Mouse (Mus musculus) thymus, postnatal 25 days (tissue): ENCODE measurements around the gene Lrp6.

ENCODE experiments used
- DNase-seq: peaks from one replicate; pipeline ENCODE4 v3.0.0; 2022

The Lrp6 gene

GRCm38 (mm10) chr6:134431583-134431982 lies 135.2 kb downstream of the Lrp6 start:
- DNase-seq: no peak

- no peak for DNase-seq
Observed at GRCm38 (mm10) chr6:134430161-134430799, 136.5 kb downstream of the Lrp6 start.

DNA sequence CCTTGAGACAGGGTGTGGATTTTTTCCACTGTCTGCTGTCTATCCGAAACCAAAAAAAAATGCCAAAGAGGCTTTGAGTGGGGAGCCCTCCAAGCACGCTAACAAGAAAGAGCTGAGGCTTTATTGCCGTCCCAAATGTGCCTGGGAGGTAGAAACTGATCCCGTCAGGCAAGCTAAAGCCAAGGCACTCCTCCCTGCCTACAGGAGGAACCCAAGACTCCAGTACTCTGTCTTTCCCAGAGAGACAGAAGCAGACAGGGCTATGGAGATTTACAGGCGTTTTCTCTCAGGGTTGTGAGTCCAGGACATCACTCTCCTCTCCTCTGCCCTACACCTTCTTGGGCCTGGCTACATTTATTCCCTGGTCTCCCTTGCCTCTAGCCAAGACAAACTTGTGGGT lies 138.3 kb downstream of the Lrp6 start:
- DNase-seq: no peak

DNA sequence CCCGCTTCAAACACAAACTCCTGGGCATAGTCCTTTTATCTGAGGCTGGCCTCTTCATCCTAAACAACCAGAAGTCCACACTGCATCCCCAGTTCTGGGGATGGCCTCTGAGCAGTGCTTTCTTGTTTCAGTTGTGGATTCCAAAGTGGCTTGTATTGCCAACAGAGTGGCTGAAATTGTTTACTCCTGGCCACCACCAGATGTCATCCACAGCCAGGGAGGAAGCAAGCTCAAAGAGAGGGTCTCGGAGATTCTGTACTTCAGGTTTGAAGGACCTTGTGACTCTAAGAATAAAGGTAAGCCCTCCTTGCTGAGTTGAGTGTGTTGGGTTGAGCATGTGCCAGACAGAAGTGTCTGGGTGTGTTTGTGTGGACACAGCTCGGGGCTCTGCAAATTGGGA lies 139.6 kb downstream of the Lrp6 start:
- DNase-seq: no peak

DNA sequence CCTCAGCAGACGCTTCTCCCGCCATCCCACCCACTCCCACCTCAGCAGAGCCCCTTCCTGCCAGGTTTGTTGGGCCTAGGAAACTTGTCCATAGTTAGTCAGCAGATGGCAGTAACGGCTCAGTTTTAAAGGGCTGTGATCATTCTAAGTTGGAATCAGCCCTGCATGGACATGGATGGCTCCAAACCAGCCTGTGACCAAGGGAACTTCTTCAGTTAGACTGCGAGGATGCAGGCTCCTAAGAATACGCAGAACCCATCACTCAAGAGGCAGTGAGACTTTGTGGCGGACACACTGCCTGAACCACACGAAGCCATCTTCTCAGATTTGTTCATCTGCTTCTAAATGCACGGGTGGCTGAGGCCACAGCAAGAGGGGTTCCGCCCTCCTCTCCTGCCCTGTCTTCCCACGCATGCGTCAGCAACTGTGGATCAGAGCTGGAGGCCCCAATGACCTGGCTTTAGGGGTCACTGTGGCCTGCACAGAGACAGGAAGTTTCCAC lies 141.5 kb downstream of the Lrp6 start:
- DNase-seq: peak; percentile 44

GRCm38 (mm10) chr6:134421921-134422320 lies 144.8 kb downstream of the Lrp6 start:
- DNase-seq: no peak

GRCm38 (mm10) chr6:134420375-134420774 lies 146.4 kb downstream of the Lrp6 start:
- DNase-seq: no peak

GRCm38 (mm10) chr6:134417886-134418285 lies 148.9 kb downstream of the Lrp6 start:
- no peak for DNase-seq

DNA sequence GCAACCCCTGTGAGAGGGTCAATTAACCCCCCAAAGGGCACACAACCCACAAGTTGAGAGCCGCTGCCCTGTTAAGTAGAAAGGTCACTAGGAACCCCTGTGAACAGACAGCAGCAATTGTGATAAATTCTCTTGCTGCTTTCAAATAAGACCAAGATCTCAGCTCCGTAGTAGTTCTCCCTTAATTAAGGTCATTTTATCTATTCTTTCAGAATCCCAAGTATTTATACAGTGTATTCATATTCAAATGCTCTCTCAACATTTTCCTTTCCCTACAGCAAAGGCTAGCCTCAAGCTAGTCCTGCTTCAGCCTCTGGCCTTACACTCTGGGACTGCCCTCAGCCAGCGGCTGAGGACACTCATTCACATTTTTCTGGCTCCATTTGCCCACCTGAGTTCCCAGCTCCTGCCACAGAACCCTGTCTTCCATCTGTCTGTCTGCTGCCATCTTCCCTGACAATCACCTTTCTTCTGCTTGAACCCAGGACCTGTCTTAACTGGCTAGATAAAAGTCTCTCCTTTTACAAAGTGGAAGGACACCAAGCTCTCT lies 150.1 kb downstream of the Lrp6 start:
- no peak for DNase-seq

DNA sequence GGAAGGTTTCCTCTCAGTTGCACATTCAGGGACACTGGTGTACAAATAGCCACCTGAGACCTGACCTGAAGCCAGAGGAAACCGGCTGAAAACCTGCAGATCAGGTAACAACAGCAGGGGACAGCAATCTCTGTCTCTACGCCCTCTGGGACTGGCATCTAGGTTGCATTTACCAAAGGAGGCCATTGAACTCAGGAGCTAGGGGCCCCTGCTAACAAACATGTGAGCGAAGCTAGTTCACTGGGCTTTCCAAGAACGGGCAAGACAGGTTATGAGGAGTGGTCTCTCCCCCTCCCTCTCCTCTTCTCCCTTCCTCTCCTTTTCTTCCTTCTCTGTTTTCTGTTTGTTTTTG lies 152.3 kb downstream of the Lrp6 start:
- DNase-seq: no peak

- DNase-seq: peak; percentile 60
Observed at GRCm38 (mm10) chr6:134413706-134414531, 152.8 kb downstream of the Lrp6 start.

GRCm38 (mm10) chr6:134407226-134407625 lies 159.5 kb downstream of the Lrp6 start:
- DNase-seq: no peak

DNA sequence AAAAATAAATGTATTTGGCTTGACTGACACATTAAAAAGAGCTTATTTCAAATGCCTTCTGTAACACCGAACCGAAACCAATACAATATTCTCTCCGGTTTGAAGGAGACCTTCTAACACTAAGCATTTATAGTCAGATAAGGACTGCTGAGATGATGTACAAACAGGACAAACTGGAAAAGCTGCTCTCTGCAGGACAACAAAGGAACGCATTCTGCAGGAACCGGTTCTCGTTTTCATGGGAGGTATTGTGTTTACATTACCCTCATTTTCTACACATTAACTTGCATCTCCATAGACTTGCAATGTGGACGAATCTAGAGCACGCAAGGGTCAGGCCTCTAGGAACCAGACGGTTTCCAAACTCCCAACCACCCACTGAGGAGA lies 163.1 kb downstream of the Lrp6 start:
- DNase-seq: no peak

DNA sequence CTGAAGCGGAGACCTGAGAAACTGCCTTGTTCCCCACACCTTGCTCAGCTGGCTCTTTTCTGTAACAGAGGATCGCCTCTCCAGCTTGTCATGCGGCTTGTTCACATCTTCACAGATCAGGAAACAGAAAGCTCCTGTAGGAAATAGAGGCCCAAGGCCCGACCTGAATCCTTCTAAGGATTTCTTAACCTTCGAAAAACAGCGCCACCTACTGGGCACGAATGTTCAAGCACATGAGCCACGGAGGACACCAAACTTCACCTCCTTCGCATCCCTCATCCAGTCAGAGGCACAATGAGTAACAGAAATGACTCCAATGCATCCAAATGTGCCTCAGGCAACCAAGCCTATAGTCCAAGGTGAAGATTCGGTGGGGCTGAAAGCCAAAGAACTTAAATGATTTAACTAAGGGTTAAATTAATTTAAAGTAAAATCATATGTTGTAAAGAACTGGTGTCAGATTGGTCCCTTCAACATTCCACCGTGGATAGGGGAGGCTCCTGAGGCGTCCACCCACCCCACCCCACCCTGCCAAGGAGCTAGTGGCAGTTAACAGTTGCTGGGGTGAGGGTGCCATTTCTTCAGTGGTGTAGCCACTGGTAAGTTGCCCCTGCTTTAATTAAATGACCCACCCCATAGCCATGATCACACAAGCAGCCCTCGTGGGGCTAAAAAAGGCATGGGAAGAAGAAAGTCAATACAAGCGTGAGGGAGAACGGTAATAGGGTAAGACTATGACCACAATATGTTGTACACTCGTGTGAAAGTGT lies 163.7 kb downstream of the Lrp6 start:
- peak; percentile 67 for DNase-seq
